Mouse (Mus musculus): Measurements from ENCODE around the gene Kcnn1.
A peak's percentile ranks its signal among the peaks of the same experiment; 100 is the strongest.

Kcnn1 gene

GRCm38 (mm10) chr8:70866001-70866520 is 3.0 kb upstream of the Kcnn1 start:
- DNase-seq (ENCODE audit: low spot score) = no peak

- peak; percentile 98 for DNase-seq (ENCODE audit: low spot score)
These were observed 2.4 kb upstream of the Kcnn1 start for GRCm38 (mm10) chr8:70865350-70866000.

DNA sequence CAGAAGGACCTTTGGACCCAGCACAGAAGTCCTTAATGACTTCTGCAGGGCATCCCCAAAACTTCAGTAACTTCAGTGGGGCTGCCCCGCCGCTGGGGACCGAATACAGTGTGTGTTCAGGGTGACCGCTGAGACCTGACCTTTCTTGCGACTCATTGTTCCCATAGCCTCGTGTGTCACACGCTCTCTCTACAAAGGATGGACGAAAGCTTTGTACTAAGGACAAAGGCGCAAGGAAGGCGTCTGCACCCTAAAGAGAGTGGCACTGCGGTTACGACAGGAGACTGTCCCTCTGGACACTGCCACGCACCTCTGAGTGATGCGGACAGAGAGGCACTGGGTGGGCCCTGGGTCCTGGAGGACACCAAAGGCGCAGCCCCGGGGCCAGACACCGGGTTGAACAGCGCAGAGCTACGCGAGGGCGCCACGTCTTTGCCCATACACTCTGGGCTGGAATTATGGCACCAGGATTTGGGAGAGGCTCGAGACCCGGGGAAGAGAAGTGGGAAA is 1.7 kb upstream of the Kcnn1 start:
- DNase-seq (ENCODE audit: low spot score) = no peak

DNA sequence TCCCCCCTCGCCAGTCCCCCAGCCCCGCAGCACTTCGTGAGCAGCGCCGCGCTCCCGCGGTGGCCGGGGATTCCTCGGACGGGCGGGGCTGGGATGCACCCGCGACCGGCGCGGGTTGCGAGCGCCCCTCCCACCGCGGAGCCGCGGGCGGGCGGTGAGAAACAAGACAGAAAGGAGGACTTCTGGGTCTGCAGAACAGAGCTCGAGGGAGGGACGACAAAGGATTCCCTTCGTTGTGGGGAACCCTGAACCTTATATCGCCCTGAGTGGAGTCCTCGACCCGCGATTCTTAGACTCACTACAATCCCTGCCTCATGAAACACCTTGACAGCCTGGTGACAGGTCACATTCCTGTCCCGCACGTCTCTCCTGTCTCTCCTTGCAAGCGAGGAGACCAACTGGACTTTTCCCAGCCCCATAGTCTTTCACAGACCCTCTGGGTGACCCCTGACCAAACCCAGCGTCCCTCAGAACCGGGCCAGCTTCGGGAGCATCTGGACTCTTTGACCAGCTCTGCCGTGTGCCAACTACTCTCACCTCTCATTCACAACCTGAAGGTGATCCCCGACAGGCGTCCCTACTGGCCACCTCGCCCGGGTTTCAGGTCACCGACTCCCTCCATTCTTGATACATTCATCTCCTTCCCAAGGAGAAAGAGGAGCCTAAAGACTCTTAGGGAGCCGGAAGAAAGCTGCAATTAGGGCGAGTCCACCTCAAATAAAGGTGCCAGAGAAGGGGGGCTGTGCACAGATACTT is 1.1 kb upstream of the Kcnn1 start:
- DNase-seq (ENCODE audit: low spot score) = no peak

DNA sequence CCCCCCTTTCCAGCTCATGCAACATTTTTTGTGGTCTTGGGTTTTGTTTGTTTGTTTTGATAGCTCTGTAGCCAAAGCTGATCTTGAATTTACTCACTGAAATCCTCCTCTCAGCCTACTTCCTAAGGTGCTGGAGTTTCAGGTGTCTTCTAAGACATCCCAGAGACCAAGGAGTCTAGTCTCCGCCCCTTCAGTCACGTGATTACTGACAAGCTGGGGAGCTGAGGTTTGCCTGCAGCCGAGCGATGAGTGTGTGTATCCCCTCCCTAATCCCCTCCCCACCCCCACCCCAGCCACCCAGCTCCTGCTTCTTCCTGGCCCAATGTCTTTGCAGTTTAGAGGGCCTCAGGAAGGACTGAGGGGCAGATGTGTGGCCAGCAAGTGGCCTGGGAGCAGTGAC is 5.5 kb downstream of the Kcnn1 start:
- DNase-seq (ENCODE audit: low spot score) = no peak

GRCm38 (mm10) chr8:70856541-70857197 is 6.4 kb downstream of the Kcnn1 start:
- DNase-seq (ENCODE audit: low spot score) = peak; percentile 70

GRCm38 (mm10) chr8:70856028-70856427 is 7.0 kb downstream of the Kcnn1 start:
- DNase-seq (ENCODE audit: low spot score) = no peak

DNA sequence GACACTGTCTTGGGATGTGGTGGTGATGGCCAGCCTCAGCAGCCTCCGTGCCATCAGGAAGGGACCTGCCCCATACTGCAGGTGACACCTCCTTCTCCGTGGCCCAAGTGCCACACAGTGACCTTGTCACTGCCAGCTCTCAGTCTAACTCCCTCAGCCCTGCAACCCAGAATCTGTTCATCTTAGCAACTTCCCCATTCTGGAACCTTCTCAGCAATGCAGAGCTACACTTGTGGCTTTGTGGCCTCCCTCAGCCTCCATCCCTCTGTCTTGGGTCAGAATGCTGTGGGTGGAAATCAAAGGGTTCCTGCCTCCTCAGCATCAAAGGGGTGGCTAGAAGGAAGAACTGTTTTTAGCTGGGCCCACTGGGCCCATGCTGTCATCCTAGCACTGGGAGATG is 9.2 kb downstream of the Kcnn1 start:
- DNase-seq (ENCODE audit: low spot score) = no peak

GRCm38 (mm10) chr8:70852595-70853231 is 10.3 kb downstream of the Kcnn1 start:
- DNase-seq (ENCODE audit: low spot score) = no peak

- no peak for DNase-seq (ENCODE audit: low spot score)
These were observed 11.2 kb downstream of the Kcnn1 start for GRCm38 (mm10) chr8:70851837-70852236.

- no peak for DNase-seq (ENCODE audit: low spot score)
These were observed 12.1 kb downstream of the Kcnn1 start for GRCm38 (mm10) chr8:70850947-70851346.

DNA sequence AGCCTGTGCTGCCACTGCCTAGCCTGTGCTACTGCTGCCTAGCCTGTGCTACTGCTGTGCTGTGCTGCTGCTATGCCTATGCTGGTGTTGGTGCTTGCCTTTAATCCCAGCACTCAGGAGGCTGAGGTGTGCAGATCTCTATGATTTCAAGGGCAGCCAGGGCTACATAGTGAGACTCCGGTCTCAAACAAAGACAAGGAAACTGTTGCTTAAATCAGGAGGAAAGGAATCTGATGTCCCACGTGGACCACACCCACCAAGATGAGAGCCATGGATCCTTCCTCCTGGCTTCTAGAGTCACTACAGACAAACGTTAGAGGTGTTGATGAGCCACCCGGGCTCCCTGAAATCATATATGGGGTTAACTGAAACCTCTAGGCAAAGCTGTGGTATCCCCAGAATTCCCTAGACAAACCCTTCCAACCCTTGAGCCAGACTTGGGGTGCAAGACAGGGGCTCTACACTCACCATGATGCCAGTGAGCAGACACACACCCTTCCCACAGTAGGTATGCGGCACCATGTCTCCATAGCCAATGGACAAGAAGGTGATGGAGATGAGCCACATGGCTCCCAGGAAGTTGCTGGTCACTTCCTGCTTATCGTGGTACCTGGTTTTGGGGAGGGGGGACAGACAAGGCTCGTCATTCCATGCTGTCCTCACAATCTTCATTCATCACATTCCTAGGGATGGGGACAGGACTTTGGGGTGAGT is 12.8 kb downstream of the Kcnn1 start:
- DNase-seq (ENCODE audit: low spot score) = no peak

DNA sequence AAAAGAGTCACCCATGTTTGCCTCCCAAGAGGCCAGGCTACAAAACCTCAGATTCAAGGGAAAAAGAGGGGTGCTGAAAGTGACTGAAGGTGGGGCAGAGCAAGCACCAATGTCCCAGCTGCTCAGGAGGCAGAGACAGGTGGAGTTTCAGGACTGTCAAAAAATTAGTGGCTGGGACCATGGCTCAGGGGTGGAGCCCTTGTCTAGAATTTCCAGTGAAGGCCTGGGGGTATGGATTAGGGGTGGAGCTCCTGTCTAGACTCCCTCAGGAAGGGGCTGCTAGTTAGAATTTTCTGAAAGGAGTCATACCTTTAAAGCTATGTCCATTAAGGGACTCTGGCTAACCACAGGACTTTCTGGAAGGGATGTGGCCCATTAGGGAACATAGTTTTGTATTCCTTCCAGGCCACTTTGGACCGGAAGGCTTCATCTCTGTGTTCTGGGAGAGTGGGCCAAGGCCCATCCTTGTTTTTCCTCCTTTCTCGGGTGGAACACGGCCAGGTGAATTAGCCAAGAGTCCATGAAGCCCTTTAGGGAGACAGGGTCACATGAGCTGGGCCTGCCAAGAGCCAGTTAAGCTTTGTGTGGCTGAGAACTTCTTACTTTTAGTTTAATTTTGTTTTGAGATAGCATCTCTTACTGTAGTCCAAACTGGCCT is 13.6 kb downstream of the Kcnn1 start:
- DNase-seq (ENCODE audit: low spot score) = no peak

DNA sequence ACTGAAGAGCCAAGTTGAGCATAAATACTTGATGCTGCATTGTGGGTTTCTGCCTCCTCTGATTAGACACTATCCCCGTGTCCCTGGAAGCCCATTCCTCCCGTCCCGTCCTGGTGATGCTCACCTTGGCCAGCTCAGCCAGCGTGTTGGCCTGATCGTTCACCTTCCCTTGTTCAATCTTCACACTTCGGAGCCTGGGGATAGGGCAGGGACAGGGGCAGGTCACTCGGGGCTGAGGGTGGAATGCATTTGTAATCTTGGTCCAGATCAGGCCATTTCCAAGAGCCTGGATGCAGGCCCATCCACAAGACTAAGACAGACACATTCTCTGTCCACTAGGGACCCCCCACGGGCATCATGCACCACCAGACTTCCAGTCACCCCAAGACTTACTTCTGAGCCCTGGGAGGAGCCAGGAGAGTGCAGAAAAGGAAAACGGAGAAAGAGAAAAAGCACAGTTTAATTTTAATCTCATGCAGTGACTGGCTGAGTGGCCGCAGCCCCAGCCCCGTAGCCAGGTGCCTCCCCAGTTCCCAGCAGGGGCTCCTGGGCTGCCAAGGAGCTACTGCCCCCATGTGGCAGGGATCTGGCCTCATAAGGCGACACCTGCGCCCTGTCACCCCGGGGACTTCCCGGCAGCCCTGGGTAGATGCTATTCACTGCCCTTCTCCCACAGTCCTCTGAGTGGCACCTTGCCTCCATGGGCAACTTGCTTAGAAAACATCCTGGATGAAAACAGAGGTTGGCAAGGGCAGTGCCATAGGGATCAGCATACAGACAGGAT is 16.5 kb downstream of the Kcnn1 start:
- no peak for DNase-seq (ENCODE audit: low spot score)

DNA sequence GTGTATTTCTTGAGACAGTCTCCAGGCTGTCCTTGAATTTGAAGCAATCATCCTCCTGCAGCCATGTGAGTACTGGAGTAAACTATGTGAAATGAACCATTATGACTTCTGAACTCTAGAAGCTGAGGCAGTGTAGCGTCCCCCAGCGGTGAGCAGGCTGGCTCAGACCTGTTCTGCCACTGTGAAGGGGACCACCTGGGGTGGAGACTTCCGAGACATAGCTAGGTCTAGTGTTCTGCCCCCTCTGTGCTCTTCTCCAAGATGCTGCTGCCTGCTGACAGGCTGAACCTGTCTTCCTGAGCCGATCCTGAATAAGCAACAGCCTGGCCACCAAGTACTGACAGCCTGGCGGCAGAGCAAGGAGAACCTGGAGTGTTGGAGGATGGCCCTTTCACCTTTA is 17.9 kb downstream of the Kcnn1 start:
- DNase-seq (ENCODE audit: low spot score) = no peak

DNA sequence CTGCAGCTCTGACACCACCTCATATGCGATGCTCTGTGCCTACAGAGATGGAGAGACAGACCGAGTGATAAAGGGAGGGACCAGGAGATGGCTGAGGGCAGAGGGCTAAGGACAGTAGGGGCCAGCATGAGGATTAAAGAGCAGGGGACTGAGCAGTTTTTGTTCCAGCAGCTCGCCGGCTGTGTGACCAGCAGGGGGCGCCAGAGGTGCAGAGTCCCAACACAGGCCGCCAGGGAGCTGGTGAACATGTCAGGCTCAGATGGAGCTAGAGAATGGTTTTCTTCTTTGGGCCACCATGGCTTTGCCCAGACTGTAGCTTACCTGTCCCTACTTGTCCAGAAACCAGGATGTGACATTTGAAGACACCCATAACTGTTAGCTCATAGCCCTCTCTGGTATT is 18.5 kb downstream of the Kcnn1 start:
- peak; percentile 82 for DNase-seq (ENCODE audit: low spot score)

DNA sequence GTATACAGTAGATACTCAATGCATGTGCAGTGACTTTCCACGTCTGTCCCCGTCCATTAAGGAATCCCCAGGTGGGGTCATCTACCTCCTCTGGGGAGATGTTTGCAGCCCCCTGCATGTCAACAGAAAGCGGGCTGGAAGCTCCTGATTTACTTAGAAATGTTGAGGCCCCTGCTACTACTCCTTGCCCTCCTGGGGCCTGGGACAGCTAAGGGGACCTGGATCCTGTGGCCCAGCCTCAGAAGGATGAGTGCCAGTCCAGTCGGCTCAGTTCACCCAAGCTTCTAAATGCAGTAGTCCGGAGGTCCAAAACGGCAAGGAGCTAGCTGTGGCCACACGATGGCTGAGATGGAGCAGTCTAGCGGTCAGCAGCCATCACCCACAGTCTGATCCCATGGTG is 19.1 kb downstream of the Kcnn1 start:
- no peak for DNase-seq (ENCODE audit: low spot score)

DNA sequence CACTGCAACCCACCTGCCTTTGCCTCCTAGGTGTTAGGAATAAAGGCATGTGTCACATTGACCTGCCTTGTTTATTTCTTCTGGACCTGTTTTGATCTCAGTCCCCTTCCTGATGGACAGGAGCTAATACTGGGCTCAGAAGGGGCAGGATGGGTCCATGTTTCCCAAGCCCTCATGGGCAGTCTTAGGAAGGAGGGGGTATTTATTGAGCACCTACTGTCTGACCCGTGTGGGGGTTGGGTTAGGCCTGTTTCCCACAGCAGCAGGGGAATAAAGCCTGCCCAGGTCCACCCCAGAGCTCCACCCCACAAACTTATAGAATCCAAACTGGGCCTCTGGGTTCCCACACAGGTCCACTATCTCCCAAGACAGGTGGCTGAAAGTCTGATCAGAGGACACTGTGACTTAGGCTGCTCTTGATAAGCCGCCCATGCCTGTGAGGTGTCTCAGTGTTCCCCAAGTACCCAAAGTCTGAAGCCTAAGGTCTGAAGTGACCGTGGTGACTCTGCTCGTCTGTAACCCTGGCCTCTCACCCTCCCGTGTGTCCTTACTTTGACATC is 19.8 kb downstream of the Kcnn1 start:
- no peak for DNase-seq (ENCODE audit: low spot score)

GRCm38 (mm10) chr8:70842484-70842883 is 20.6 kb downstream of the Kcnn1 start:
- DNase-seq (ENCODE audit: low spot score) = no peak
